Mouse (Mus musculus) liver, embryonic 14.5 days (tissue): Measurements from ENCODE around the gene Cfap126. TPM values are rescaled to one million over a fixed set of nuclear protein-coding genes. Genes with fewer than 3 reads are reported as not detected.

Experiments used
- ATAC-seq: fragments of 200-750 bp; cut with Nextera tagmentation; 2 replicates; pipeline ENCODE4 v1.8.0; 2017; ENCODE audit warnings: moderate number of reproducible peaks, mild to moderate bottlenecking, moderate library complexity; ENCODE audit not compliant: insufficient read depth
- DNase-seq, 3 experiments: peaks; one replicate each; pipeline ENCODE4 v3.0.0-alpha.2; 2012 to 2013; ENCODE audit warnings: low read depth in 3 of 3, low spot score in 3 of 3
- H3K27ac ChIP-seq: fragments of 300-500 bp; sonication (generic); 2 replicates; pipeline ENCODE4 v1.5.1; 2014; ENCODE audit warnings: moderate library complexity, mild to moderate bottlenecking, control low read depth, inconsistent platforms
- H3K27me3 ChIP-seq: fragments of 300-500 bp; sonication (generic); 2 replicates; pipeline ENCODE4 v1.6.1; 2014; ENCODE audit warnings: mild to moderate bottlenecking, low read length, moderate library complexity; ENCODE audit not compliant: control insufficient read depth, insufficient read depth
- H3K36me3 ChIP-seq: fragments of 300-500 bp; sonication (generic); replicated peaks from 2 replicates; pipeline ENCODE4 v1.6.1; 2014; ENCODE audit warnings: low read depth; ENCODE audit not compliant: control insufficient read depth, insufficient read depth
- H3K4me1 ChIP-seq, 2 experiments: fragments of 200-500 bp in 1 of 2; fragments of 300-500 bp in 1 of 2; sonication (generic) in 1 of 2; replicated peaks; 2 replicates each; pipeline ENCODE4 v1.6.1; 2012 to 2014; ENCODE audit warnings: antibody characterized with exemption in 1 of 2, inconsistent platforms in 1 of 2, low read length in 1 of 2; ENCODE audit not compliant: control insufficient read depth in 2 of 2, insufficient read depth in 2 of 2
- H3K4me2 ChIP-seq: fragments of 300-500 bp; sonication (generic); 2 replicates; pipeline ENCODE4 v1.6.1; 2014; ENCODE audit warnings: low read depth, mild to moderate bottlenecking, control low read depth, moderate library complexity
- H3K4me3 ChIP-seq, 2 experiments: fragments of 200-500 bp in 1 of 2; fragments of 300-500 bp in 1 of 2; sonication (generic) in 1 of 2; 2 replicates each; pipeline ENCODE4 v1.5.1; 2012 to 2014; ENCODE audit warnings: low read depth in 2 of 2, low read length in 2 of 2, mild to moderate bottlenecking in 2 of 2, control low read depth in 1 of 2, inconsistent platforms in 1 of 2, moderate library complexity in 1 of 2; ENCODE audit not compliant: insufficient read depth in 1 of 2
- H3K9ac ChIP-seq: fragments of 300-500 bp; sonication (generic); replicated peaks from 2 replicates; pipeline ENCODE4 v1.6.1; 2014; ENCODE audit warnings: mild to moderate bottlenecking, control low read depth, moderate library complexity
- H3K9me3 ChIP-seq: fragments of 300-500 bp; sonication (generic); 2 replicates; pipeline ENCODE4 v1.6.1; 2016; ENCODE audit warnings: low read length, mixed read lengths; ENCODE audit not compliant: control insufficient read depth
- CTCF ChIP-seq: IDR thresholded peaks from 2 replicates; pipeline ENCODE4 v1.5.1; 2016; ENCODE audit warnings: antibody characterized with exemption, low read depth, control low read depth
- EP300 ChIP-seq: IDR thresholded peaks from 2 replicates; pipeline ENCODE4 v1.6.1; 2016; ENCODE audit warnings: antibody characterized with exemption, low read depth
- WGBS: fragments of 180-500 bp; shearing (Covaris S2); extraction: QIAGEN DNeasy Blood & Tissue Kit; methylation state at CpG from one replicate; pipeline ENCODE4 v1.1.7; 2014; ENCODE audit not compliant: insufficient replicate concordance; 5-methylcytosine and 5-hydroxymethylcytosine counted together
- polyA plus RNA-seq, 2 experiments: library from polyadenylated mRNA; depleted of rRNA in 1 of 2; stranded (reverse) in 1 of 2; unstranded in 1 of 2; fragments of >200 nt; fragmentation: Nextera tagmentation in 1 of 2; extraction: Ambion mirVana in 1 of 2; gene quantifications; 2 replicates each; pipeline versions ENCODE4 v1.2.1 to v1.2.3; 2012 to 2014

Gene Cfap126
- polyA plus RNA-seq, 2 experiments = 1.8 to 1.9 TPM

DNA sequence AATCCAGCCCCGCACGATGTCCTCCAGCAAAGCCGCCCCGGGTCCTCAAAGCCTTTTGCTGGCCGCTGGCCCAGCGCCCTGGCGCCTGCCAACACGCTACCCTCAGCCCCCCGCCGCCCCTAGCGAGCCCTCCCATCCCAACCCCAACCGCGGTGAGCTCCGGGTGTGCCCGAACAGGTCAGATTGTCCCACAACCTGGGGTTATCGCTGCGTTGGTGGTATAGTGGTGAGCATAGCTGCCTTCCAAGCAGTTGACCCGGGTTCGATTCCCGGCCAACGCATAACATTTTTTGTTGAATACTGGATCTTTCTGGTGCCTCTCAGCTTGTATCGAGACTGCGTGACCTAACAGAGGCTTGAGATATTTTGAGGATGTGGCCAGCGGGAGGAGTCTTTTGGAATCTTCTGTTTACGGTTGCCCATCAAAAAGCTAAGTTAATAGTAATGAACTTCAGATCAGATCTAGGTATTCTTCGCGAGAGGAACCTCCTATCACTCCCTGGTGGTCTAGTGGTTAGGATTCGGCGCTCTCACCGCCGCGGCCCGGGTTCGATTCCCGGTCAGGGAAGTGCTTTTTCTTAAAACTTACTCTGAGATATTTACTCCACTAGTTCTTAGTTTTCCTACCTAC is 11.1 kb upstream of the Cfap126 start:
- H3K27me3 ChIP-seq = no peaks in the 10 kb centered on the region
- H3K9ac ChIP-seq = peak overlapping the region; percentile 72; the same call in 1 of the 2 replicates
- peak overlapping the region; percentile 92 for H3K4me2 ChIP-seq
- under 1% methylated on average over 35 of the region's 35 CpGs for WGBS
- peak overlapping the region; percentile 68 to 88 for H3K4me3 ChIP-seq
- ATAC-seq (peak; percentile 82), DNase-seq (peak; percentile 63 to 74 (median 66))
- TF ChIP-seq CTCF (no peak), EP300 (no peak)
- H3K27ac ChIP-seq = peak overlapping the region; percentile 15; the same call in 1 of the 2 replicates
- no peaks in the 10 kb centered on the region for H3K9me3 ChIP-seq
- H3K4me1 ChIP-seq = peaks cover 10 to 15% of the 10 kb centered on the region in 2 experiments
- no peaks in the 10 kb centered on the region for H3K36me3 ChIP-seq

DNA sequence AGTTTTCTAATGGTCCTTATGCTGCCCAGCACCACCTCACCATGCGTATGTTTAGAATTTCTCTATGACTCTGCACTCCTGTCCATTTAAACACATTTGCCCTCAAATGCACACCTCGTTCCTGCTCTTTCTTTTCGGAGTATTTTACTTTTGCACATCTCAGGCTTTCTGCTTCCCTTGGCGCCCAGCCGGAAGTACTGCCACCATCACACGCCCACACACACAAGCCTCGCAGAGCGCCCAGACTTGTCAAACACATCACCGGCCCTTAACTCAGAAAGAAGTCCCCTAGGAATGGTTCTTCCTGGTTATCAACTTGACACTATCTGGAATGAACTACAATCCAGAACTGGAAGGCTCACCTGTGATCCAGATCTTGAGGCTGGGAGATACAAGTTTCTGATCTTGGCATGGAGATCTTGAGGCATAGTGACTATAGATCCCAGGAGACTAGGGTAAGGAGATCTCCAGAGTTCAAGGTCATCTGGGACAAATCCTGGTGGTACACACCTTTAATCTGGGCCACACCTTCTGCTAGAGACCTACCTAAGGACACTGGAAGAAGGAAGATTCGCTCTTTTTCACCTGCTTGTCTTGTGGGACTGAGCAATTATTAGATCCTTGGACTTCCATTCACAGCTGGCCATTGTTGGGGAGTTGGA is 10.4 kb upstream of the Cfap126 start:
- no peak overlapping the region for H3K27ac ChIP-seq

GRCm38 (mm10) chr1:171105226-171105625 is 8.5 kb upstream of the Cfap126 start:
- Histone ChIP-seq H3K4me3 (no peak overlapping the region), H3K9ac (no peak overlapping the region), H3K27ac (no peak overlapping the region), H3K36me3 (no peaks in the 10 kb centered on the region), H3K9me3 (no peaks in the 10 kb centered on the region), H3K4me2 (no peak overlapping the region), H3K4me1 (peaks cover 5 to 14% of the 10 kb centered on the region in 2 experiments), H3K27me3 (no peaks in the 10 kb centered on the region)
- DNase-seq (no peak), ATAC-seq (no peak)
- TF ChIP-seq CTCF (no peak), EP300 (no peak)
- WGBS = 68% methylated on average over 6 of the region's 6 CpGs

More for the DNA sequence above, 10.4 kb upstream of the Cfap126 start:
- Histone ChIP-seq H3K4me1 (peaks cover 5 to 10% of the 10 kb centered on the region in 2 experiments), H3K36me3 (no peaks in the 10 kb centered on the region), H3K9ac (peak overlapping the region; percentile 57), H3K4me2 (peak overlapping the region; percentile 92), H3K27me3 (no peaks in the 10 kb centered on the region), H3K9me3 (no peaks in the 10 kb centered on the region), H3K4me3 (peak overlapping the region; percentile 53 to 68)
- 7% methylated on average over 10 of the region's 10 CpGs for WGBS
- ATAC-seq = peak; percentile 31; the same call in 1 of the 2 replicates
- TF ChIP-seq CTCF (no peak), EP300 (no peak)
- peak in 1 of 3 experiments; percentile 39 for DNase-seq

DNA sequence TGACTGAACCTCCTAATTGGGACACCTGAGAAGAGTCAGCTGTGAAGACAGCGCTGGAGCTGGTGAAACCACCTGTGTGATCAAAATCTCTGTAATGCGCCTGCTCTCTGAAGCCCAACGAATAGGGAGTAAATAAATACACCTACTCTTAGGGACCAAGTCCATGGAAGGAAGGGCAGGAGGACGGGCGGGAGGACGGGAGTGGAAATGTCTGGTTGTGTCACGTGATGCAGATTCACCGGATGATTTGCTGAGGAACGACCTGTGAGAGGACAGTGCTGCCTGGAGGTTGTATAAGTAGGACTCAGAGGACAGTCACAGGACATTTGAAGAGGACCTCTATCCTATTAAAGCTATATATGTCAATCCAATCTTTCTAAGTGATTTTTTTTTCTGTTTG is 4.1 kb upstream of the Cfap126 start:
- 55% methylated on average over 9 of the region's 9 CpGs for WGBS
- Histone ChIP-seq H3K4me3 (no peak overlapping the region), H3K27me3 (no peaks in the 10 kb centered on the region), H3K9ac (no peak overlapping the region), H3K4me2 (0 out of 2 replicates have a peak overlapping the region, but pooled peaks have one; percentile 0), H3K9me3 (no peaks in the 10 kb centered on the region), H3K36me3 (no peaks in the 10 kb centered on the region), H3K4me1 (peaks cover 14 to 17% of the 10 kb centered on the region in 2 experiments; a peak in 3 of 4 replicates), H3K27ac (no peak overlapping the region)
- DNase-seq (no peak), ATAC-seq (no peak)
- TF ChIP-seq EP300 = no peak
- TF ChIP-seq CTCF = no peak

DNA sequence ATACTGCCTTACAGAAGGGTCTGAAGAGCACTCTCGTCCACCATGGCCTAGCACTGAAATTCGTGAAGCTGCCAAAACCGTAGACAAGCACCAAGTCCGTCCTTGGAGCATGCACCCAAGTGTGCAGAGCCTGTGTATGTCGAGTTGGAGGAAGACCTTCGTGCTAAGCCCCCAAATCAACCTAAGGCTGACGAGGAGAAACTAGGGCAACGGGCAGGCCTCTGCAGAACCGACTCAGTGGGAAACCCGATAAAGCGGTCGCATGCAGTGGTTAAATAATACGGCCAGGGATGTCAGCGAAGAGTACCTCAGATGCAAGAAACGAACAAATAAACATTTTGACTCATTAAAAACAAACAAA is 3.1 kb upstream of the Cfap126 start:
- TF ChIP-seq CTCF = no peak
- TF ChIP-seq EP300 = no peak
- no peaks in the 10 kb centered on the region for H3K9me3 ChIP-seq
- H3K27me3 ChIP-seq = no peaks in the 10 kb centered on the region
- H3K27ac ChIP-seq = no peak overlapping the region
- H3K36me3 ChIP-seq = no peaks in the 10 kb centered on the region
- peak overlapping the region; percentile 67 to 75 for H3K4me3 ChIP-seq
- DNase-seq (no peak), ATAC-seq (peak; percentile 36)
- 21% methylated on average over 15 of the region's 15 CpGs for WGBS
- peak overlapping the region; percentile 19; the same call in 1 of the 2 replicates for H3K9ac ChIP-seq
- H3K4me1 ChIP-seq = peaks cover 16 to 21% of the 10 kb centered on the region in 2 experiments; a peak in 3 of 4 replicates
- peak overlapping the region; percentile 97 for H3K4me2 ChIP-seq
